Mouse (Mus musculus) gastrocnemius, adult 8-10 months (tissue): Measurements from ENCODE around the gene Slc4a1. TPM values are rescaled to one million over a fixed set of nuclear protein-coding genes. Genes with fewer than 3 reads are reported as not detected.
A peak's percentile ranks its signal among the peaks of the same experiment; 100 is the strongest.

Experiments used
- DNase-seq, 2 experiments: peaks; one replicate each; pipeline ENCODE4 v3.0.0; 2022; ENCODE audit warnings: low spot score in 2 of 2
- total RNA-seq, 4 experiments: library from RNA; stranded (reverse); gene quantifications; 2 replicates each; pipeline ENCODE4 v1.2.4; 2022

The Slc4a1 gene
- total RNA-seq, 4 experiments from 2014 or later, result 1.0 TPM; not detected in 3

GRCm38 (mm10) chr11:102350981-102351523 is 15.0 kb downstream of the Slc4a1 start:
- no peak for DNase-seq

DNA sequence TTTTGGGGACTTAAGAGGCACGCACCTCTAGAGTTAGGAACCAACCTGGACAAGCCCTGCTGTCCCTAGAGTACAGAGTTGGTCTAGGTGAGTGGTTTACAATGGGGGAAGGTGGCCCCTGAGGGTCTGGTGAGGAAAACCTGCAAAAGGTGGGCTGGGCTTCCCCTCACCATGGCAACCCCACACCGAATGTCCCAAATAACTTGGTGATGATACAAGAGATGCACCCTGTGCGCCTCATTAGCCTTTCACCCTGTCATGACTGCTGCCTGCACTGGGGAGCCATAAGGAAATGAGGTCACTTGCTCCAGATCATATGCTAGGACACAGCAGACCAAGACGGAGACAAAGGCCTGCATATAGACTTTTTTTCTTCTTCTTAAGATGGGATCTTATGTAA is 15.6 kb downstream of the Slc4a1 start:
- no peak for DNase-seq

DNA sequence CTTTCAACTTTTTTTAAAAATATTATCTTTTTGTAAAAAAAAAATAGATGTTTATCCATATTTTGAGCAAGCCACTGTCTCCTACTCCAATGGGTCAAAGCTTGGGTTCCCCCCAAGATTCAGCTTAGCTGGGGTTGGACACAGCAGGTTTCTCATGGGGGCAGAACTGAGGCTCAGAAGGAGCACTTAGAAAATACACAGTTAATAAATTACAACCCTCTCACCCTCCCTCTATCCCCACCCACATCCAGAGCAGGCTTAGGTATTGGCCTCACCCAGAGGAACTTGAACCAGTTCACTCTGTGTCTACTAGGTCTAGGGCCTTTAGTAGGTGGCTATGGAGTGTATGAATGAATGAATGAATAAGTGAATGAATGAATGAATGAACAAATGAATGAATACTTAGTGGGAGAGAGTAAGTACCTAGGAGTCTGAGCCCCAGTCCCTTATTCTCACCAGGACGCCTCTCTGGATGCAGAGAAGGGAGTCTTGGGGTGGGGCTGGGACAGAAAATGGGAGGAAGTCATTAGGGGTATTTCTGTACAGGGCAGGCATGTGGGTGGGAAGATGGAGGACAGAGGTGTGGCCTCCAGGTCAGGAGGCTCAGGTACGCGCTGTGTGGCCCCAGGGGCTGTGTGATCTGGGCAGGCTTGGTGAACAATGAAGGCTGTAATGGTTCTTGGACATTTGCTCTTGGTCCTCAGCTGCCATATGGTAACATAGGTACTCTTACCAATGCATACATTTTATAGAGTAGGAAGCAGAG is 16.6 kb downstream of the Slc4a1 start:
- no peak for DNase-seq

GRCm38 (mm10) chr11:102348771-102349170 is 17.2 kb downstream of the Slc4a1 start:
- no peak for DNase-seq

DNA sequence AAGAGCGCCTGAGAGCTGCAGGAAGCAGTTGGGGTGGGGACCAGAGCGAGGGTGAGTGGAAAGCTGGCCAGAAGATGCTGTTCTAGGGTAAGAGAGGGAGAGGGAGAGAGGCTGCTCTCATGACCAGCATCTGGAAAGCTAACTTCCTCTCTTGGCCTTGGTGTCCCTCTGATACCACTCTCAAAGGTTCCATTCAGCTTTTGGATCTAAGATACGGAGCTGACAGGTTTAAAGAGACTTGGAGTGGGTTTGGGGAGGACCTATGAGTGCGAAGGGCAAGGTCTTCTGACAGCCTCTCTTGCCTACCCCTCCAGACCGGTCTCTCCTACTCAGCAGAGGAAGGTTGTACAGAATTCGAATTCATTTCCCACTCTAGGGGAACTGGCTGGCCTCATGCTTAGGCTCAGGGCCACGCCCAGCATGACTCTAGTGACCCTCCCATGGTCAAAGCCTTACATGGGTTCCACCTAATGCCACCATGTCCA is 17.9 kb downstream of the Slc4a1 start:
- no peak for DNase-seq

DNA sequence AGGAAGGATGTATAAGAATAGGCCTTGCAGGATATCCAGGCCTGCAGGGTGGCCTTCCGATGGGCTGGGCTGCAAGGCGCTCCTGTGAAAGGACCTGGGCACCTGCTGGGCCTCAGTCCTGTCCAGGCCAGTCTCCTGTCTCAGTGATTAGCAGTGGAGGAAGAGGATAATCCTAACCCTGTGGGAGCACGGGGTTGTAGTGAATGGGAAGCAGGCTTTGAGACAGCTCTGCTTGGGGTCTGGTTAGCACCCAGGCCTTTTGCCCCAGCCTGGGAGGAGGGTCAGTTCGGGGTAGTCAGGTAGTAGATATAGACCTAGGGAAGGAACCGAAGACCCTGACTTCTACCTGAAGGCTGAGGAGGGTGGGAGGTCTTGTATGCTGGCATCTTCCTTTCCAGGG is 18.3 kb downstream of the Slc4a1 start:
- no peak for DNase-seq

DNA sequence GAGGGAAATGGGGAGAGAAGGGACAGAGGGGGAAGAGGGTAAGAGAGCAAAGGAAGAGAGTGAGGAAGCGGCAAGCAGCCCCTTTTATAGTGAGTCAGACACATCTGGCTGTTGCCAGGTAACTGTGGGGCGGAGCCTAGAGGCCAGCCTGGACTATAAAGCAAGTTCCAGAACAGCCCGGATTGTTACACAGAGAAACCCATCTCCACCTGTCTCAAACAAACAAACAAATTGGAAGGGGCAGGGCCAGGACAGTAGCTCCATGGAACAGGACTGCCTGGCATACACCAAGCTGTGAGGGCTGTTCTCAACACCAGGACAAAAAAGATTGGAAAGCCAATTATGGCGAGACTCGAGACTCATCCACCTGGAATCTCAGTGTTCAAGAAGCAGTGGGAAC is 19.1 kb downstream of the Slc4a1 start:
- DNase-seq, result no peak

DNA sequence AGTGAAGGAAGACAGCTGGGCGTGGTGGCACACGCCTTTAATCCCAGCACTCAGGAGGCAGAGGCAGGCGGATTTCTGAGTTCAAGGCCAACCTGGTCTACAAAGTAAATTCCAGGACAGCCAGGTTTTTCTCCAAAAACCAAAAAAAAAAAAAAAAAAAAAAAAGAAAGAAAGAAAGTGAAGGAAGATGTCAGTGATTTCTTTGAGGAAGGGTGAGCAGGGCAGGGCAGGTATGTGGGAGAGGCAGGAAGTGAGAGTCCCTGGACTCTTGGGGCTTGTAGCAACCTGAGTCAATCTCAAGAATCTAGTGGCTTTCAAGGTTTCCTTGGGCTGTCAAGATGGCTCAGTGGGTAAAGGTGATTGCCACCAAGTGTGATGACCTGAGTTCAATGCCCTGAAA is 21.5 kb downstream of the Slc4a1 start:
- DNase-seq, result no peak

GRCm38 (mm10) chr11:102342742-102343141 is 23.3 kb downstream of the Slc4a1 start:
- no peak for DNase-seq

DNA sequence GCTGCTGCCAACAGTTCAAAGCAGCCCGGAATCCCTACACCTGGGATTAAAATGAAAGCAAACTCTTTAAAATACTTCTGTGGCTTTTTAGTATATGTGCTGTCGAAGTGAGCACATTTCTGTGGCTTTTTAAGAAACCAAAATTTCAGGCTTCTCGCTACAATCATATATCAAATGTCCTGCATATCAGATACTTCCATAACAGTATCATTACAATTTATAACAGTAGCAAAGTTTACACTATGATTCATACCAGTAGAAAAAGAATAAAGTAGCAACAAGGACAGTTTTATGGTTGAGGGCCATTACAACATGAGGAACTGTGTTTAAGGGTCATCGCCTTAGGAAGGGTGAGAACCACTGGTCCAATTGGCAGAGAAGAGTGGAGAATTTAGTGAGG is 24.9 kb downstream of the Slc4a1 start:
- no peak for DNase-seq

DNA sequence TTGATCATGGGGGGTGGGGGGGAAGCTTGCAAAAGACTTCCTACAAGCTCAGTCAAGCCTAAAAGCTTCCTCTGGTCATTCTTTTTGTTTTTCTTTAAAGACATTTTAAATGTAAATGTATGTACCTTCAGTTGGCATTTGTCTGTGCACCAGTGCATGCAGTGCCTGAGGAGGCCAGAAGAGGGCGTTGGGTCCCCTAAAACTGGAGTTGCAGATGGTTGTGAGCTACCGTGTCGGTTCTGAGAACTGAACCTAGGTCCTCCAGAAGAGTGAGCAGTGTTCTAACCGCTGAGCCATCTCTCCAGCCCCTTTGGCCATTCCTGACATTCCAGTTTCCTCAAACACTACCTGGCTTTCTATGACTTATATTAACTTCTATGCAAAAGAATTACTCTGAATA is 26.4 kb downstream of the Slc4a1 start:
- DNase-seq, result no peak

DNA sequence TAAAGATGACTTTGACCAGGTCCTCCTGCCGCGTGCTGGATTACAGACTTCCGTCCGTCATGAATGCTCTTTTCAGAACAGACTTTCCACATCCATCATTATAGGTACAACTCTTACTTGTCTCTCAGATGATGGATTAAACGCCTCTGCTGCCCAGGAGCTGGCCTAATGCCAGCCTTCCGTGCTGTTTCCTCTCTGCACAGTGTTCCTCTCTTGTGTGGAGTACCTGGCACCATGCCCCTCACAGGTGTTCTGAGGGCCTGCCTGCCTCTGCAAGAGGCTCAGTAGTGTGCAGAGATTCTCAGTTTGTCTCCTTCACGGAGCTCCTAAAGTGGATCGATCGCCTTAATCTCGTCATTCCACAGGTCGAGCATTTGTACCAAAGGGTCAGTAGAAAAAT is 26.8 kb downstream of the Slc4a1 start:
- no peak for DNase-seq

- DNase-seq, result peak in 1 of 2 experiments; percentile 37
These were observed 27.4 kb downstream of the Slc4a1 start for GRCm38 (mm10) chr11:102338561-102338960.

DNA sequence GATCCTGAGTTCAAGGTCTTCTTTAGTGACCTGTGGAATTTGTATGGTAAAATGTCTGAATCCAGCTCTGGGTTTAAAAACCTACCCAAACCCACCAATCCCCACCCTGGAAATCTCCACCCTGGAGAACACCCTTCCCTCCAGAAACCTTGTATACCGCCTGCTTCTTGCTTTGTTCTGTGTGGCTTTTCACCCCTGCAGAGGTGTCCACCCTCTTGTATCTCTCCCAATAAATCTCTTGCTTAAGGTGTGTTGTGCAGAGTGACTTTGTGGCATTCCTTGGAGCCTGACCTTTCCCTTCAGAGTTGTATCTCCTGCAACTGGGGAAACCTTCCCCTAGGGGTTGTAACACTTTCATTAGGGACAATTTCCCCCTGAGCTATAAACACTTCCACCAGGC is 28.1 kb downstream of the Slc4a1 start:
- no peak for DNase-seq

GRCm38 (mm10) chr11:102336191-102336590 is 29.8 kb downstream of the Slc4a1 start:
- no peak for DNase-seq

GRCm38 (mm10) chr11:102334973-102335700 is 30.9 kb downstream of the Slc4a1 start:
- DNase-seq, result no peak

DNA sequence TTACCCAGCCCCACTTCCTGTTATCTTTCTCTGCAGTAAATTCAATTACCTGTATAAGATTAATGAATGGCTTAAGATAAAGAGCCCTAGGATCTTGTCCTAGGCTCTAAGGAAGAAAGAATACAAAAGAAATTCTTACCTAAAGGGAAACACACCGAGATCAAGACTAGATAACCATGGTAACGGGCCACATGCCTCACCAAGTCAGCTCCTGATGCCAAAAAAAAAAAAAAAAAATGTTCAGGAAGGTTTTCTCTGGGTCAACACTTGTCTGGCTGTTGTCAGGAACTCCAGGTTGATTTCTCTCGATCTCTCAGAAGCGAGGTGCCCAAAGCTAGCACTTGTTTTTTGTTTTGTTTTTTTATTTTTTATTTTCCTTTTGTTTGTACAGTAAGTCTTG is 32.0 kb downstream of the Slc4a1 start:
- DNase-seq, result no peak

GRCm38 (mm10) chr11:102333061-102333460 is 32.9 kb downstream of the Slc4a1 start:
- no peak for DNase-seq

GRCm38 (mm10) chr11:102331806-102332205 is 34.2 kb downstream of the Slc4a1 start:
- no peak for DNase-seq

GRCm38 (mm10) chr11:102330039-102330438 is 36.0 kb downstream of the Slc4a1 start:
- DNase-seq, result no peak

DNA sequence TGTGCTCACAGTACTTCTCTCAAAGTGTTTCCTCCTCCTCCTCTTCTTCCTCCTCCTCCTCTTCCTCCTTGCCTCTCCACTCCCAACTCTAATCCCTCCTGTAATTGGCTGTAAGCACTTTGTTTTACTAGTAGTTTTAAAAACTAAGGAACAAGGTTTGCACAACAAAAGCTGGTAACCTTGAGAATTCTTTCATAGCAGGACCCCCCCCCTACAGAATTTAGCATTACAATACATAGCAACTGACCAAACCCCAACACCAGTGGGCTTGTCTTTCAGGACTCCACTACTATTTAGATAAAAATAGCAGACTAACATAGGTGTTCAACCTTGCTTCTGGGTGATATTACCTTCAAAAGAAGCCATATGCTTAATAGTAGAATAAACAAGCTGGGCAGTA is 36.5 kb downstream of the Slc4a1 start:
- no peak for DNase-seq

DNA sequence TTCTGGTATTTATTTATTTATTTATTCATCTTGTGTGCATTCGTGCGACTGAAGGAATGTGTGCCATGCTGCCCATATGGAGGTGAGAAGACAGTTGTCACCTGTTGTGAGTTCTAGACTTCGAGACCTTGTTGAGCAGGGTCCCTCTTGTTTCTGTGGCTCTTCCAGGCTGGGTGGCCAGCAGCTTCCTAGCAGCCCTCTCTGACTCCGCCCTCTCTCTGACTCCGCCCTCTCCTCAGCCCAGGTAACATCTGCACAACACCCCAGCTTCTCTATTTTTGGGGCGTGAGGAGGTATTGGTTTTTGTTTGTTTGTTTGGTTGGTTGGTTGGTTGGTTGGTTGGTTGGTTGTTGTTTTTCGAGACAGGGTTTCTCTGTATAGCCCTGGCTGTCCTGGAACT is 38.2 kb downstream of the Slc4a1 start:
- DNase-seq, result no peak

DNA sequence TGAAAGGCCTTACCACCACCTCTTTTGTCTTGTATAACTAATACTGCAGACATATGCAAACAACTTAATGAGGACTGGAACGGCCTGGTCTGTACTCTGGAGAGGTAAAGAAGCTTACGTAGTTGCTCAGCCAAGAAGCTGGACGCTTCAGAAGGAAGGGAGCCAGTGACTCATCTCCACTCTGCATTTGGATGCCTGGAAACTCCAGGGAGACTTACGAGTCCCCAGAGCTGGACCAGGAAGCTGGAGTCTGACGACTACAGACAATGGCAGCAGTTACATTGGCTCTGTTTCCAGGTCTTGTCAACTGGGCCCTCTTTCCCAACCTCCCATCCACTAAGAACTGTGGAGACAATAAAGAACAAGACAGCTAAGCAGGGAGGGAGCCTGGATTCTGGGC is 38.8 kb downstream of the Slc4a1 start:
- DNase-seq, result no peak
